In genomic region chr8:125911229-125911580, GRCm38 (mm10) we compare ENCODE assay signal across 8 mouse cellular contexts. TPM values are rescaled to one million over a fixed set of nuclear protein-coding genes. Genes with fewer than 3 reads are reported as not detected.
DNase-seq lines count a peak whose midpoint lies in the region; ATAC-seq and TF ChIP-seq lines count a peak whose summit lies in the region.

No protein-coding gene starts in this region.

- no peaks in the 10 kb centered on the region for H3K9me3 ChIP-seq in forebrain, embryonic 14.5 days (replicated peaks; ENCODE audit: control insufficient read depth, low read length)
- H3K9me3 ChIP-seq in limb, embryonic 11.5 days (ENCODE audit: control insufficient read depth, low read length), result no peaks in the 10 kb centered on the region

- no peak for ATAC-seq in forebrain, embryonic 14.5 days
- ATAC-seq in limb, embryonic 11.5 days (ENCODE audit: insufficient number of reproducible peaks, low FRiP score, low TSS enrichment, low read depth), result no peak

- H3K4me3 ChIP-seq in lung, adult 2 months (replicated peaks; ENCODE audit: extremely low read depth, low read depth, low read length), result peak overlapping the region; percentile 30
- H3K4me3 ChIP-seq in forebrain, embryonic 14.5 days (ENCODE audit: low read depth, low read length), result peak overlapping the region; percentile 47
- peak overlapping the region; percentile 49 for H3K4me3 ChIP-seq in limb, embryonic 11.5 days (ENCODE audit: low read depth, low read length)
- H3K4me3 ChIP-seq in small intestine, adult 2 months (ENCODE audit: low read depth, low read length), result peak overlapping the region; percentile 76

- peak overlapping the region; percentile 50 for H3K9ac ChIP-seq in forebrain, embryonic 14.5 days (ENCODE audit: low read length)
- peak overlapping the region; percentile 28; the same call in 1 of the 2 replicates for H3K9ac ChIP-seq in limb, embryonic 11.5 days (ENCODE audit: low read length)

- no peak for DNase-seq in lung, adult 2 months
- DNase-seq in lung, postnatal 10 days, result no peak
- no peak for DNase-seq in forebrain, embryonic 14.5 days (ENCODE audit: low spot score)
- DNase-seq in limb, embryonic 11.5 days (ENCODE audit: low spot score), result peak; percentile 30
- DNase-seq in embryo, embryonic 10 days (ENCODE audit: low spot score), result no peak
- no peak for DNase-seq in MN1 (ENCODE audit: low spot score)
- DNase-seq in T-cell, adult 2 months (ENCODE audit: low spot score), result no peak

- 2% methylated on average over 31 of the region's 31 CpGs for WGBS in lung, adult 2 months
- 2% methylated on average over 31 of the region's 31 CpGs for WGBS in forebrain, embryonic 14.5 days
- WGBS in limb, embryonic 11.5 days, result 3% methylated on average over 30 of the region's 31 CpGs
- 3% methylated on average over 31 of the region's 31 CpGs for WGBS in small intestine, adult 2 months

- no peak for TF ChIP-seq POLR2A in lung, adult 2 months (IDR thresholded peaks at IDR 0.05; ENCODE audit: borderline replicate concordance, extremely low read depth, low read depth, low read length)
- TF ChIP-seq POLR2A in small intestine, adult 2 months (IDR thresholded peaks at IDR 0.05; ENCODE audit: low read depth, low read length), result no peak

- no peaks in the 10 kb centered on the region for H3K36me3 ChIP-seq in forebrain, embryonic 14.5 days (ENCODE audit: control insufficient read depth, insufficient read depth, low read length)
- no peaks in the 10 kb centered on the region for H3K36me3 ChIP-seq in limb, embryonic 11.5 days (ENCODE audit: control insufficient read depth, insufficient read depth, low read length)
- no peaks in the 10 kb centered on the region for H3K36me3 ChIP-seq in small intestine, adult 2 months (ENCODE audit: control insufficient read depth, insufficient read depth, low read length)

- peak overlapping the region; percentile 97 for H3K4me2 ChIP-seq in forebrain, embryonic 14.5 days (ENCODE audit: low read length)
- H3K4me2 ChIP-seq in limb, embryonic 11.5 days (ENCODE audit: low read depth, severe bottlenecking), result peak overlapping the region; percentile 98

- H3K27me3 ChIP-seq in forebrain, embryonic 14.5 days (replicated peaks; ENCODE audit: control insufficient read depth, insufficient read depth, low read length), result peaks cover 44% of the 10 kb centered on the region
- peaks cover 48% of the 10 kb centered on the region for H3K27me3 ChIP-seq in limb, embryonic 11.5 days (ENCODE audit: control insufficient read depth, insufficient read depth, low read length)
- no peaks in the 10 kb centered on the region for H3K27me3 ChIP-seq in small intestine, adult 2 months (ENCODE audit: control insufficient read depth, insufficient read depth, low read length)

- no peak for TF ChIP-seq CTCF in lung, adult 2 months (IDR thresholded peaks at IDR 0.05; ENCODE audit: insufficient read depth, low read length)
- TF ChIP-seq CTCF in small intestine, adult 2 months (IDR thresholded peaks at IDR 0.05; ENCODE audit: extremely low read depth, insufficient read length, insufficient replicate concordance, low read depth, low read length), result no peak

- no peaks in the 10 kb centered on the region for H3K4me1 ChIP-seq in lung, adult 2 months (ENCODE audit: control insufficient read depth, insufficient read depth, low read length)
- H3K4me1 ChIP-seq in forebrain, embryonic 14.5 days (ENCODE audit: control insufficient read depth, insufficient read depth, low read length), result peaks cover 3% of the 10 kb centered on the region; the same call in 1 of the 2 replicates
- H3K4me1 ChIP-seq in limb, embryonic 11.5 days (ENCODE audit: control insufficient read depth, insufficient read depth, low read length), result peaks cover 11% of the 10 kb centered on the region
- peaks cover 22% of the 10 kb centered on the region for H3K4me1 ChIP-seq in small intestine, adult 2 months (ENCODE audit: control insufficient read depth, insufficient read depth, insufficient read length, low read length)

- no peak overlapping the region for H3K27ac ChIP-seq in forebrain, embryonic 14.5 days (ENCODE audit: low read depth, low read length)
- no peak overlapping the region for H3K27ac ChIP-seq in limb, embryonic 11.5 days (replicated peaks; ENCODE audit: low read depth, low read length)
- H3K27ac ChIP-seq in small intestine, adult 2 months (ENCODE audit: insufficient read depth, low read depth, low read length), result 0 out of 2 replicates have a peak overlapping the region, but pooled peaks have one; percentile 89

RNA-seq across cellular contexts. Expression of gene Map3k21, which starts 1.0 kb away (rescaled TPM):
- polyA plus RNA-seq in lung, adult 2 months (2012; rRNA removed), result 1.3 TPM in 2 replicates
- 0.17 and 0.35 TPM in 2 replicates for polyA plus RNA-seq in forebrain, embryonic 14.5 days (2014; fragmentation: Nextera tagmentation; extraction: Ambion mirVana)
- polyA plus RNA-seq in limb, embryonic 11.5 days (2014; fragmentation: Nextera tagmentation; extraction: Ambion mirVana), result 0.06 TPM in 1 of 2 replicates, not detected in the other
- polyA plus RNA-seq in small intestine, adult 2 months (2012; rRNA removed), result 8.2 and 14.5 TPM in 2 replicates

RNA-seq across cellular contexts. Expression of gene Pcnx2, which starts 13.1 kb away (rescaled TPM):
- 1.8 and 2.1 TPM in 2 replicates for polyA plus RNA-seq in lung, adult 2 months (2012; rRNA removed)
- 2.6 and 3.5 TPM in 2 replicates for polyA plus RNA-seq in forebrain, embryonic 14.5 days (2014; fragmentation: Nextera tagmentation; extraction: Ambion mirVana)
- polyA plus RNA-seq in limb, embryonic 11.5 days (2014; fragmentation: Nextera tagmentation; extraction: Ambion mirVana), result 0.13 TPM in 1 of 2 replicates, not detected in the other
- 0.08 and 0.39 TPM in 2 replicates for polyA plus RNA-seq in small intestine, adult 2 months (2012; rRNA removed)
